Mouse (Mus musculus): Measurements from ENCODE around the gene Kif2c. TPM values are rescaled to one million over a fixed set of nuclear protein-coding genes. Genes with fewer than 3 reads are reported as not detected.

Gene Kif2c
- total RNA-seq, 2 experiments from 2014 or later, result 0.47 TPM

GRCm38 (mm10) chr4:117139217-117139612, 43.2 kb downstream of the Kif2c start:
- no peak for DNase-seq (ENCODE audit: extremely low spot score in 1 of 2, low spot score in 1 of 2)

DNA sequence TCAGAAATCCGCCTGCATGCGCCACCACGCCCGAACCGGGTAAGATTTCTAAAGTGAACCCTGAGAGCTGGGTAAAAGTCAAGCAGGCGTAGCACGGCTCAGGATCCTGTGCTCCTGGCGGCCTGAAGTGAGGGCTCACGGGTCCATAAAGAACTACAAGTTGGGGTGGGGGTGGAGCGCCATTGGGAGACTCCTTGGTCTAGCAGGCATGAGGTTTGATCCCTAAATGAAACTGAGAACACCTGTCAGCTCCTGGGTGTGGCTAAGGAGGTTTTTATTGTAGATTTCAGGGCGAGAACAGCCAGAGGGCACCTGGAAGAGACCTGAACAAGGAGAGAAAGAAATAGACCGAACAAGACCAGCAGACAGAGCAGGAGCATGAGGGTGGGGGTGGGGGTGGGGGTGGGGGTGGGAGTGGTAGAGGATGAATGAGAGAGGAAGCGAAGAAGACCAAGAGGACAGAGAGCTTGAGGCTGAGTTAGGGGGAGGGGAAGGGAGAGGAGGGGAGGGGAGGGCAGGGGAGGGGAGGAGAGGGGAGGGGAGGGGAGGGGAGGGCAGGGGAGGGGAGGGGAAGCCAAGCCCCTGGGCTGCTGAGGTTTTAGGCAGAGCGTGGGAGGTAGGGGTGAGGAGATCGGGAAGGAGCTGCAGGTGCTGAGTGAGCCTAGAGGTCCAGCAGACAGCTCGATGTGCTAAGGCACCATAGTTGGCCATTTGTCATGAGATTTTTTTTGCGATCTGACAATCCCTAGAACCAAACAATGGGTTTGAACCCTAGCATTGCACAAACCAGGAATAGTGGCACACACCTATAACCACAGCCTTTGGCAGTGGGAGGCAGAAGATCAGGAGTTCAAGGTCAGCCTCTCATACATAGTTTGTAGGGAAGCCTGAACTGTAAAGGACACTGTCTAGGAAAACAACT, 43.9 kb downstream of the Kif2c start:
- no peak for DNase-seq (ENCODE audit: extremely low spot score in 1 of 2, low spot score in 1 of 2)

GRCm38 (mm10) chr4:117136034-117136433, 46.4 kb downstream of the Kif2c start:
- no peak for DNase-seq (ENCODE audit: extremely low spot score in 1 of 2, low spot score in 1 of 2)

- no peak for DNase-seq (ENCODE audit: extremely low spot score in 1 of 2, low spot score in 1 of 2)
Measured at GRCm38 (mm10) chr4:117134601-117134995, 47.8 kb downstream of the Kif2c start.

GRCm38 (mm10) chr4:117133817-117134600, 48.4 kb downstream of the Kif2c start, which contains the start of gene Plk3:
Gene Plk3 (minus strand): TSS chr4:117133963.
- peak; percentile 91 to 93 for DNase-seq (ENCODE audit: extremely low spot score in 1 of 2, low spot score in 1 of 2)

DNA sequence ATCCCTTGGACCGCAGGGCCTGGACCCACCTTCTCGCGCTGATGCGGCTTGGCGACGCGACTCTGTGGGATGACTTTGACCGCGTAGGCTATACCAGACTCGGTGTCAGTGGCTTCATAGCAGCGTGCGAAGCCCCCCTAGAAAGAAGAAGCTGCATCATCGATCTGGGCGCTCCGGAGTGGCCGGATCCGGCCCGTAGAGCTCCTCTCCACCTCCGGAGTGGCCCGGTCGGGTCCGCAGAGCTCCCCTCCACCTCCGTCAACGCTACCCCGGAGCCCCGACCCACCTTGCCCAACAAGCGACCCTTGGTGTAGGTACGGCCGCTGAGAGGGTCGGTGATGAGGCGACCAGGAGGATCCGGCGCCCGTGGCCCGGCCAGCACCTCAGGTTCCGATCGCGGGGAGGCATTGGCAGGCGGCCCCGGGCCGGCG, 49.1 kb downstream of the Kif2c start:
- DNase-seq (ENCODE audit: extremely low spot score in 1 of 2, low spot score in 1 of 2), result no peak

DNA sequence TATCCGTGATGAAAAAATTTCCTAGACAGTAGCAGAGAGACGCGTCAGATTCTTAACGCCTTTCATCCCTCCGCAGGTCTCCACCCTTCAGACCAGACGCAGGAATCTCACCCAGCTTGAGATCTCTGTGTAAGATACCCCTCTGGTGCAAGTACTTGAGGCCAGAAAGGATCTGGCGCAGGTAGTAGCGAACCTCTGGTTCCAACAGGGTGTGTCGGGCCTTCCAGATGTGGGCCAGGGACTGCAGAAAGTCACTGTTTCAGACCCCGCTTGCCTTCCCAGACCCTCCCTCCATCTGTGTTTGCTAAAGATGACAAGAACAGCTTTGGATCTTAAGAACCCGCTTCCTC, 49.7 kb downstream of the Kif2c start:
- DNase-seq (ENCODE audit: extremely low spot score in 1 of 2, low spot score in 1 of 2), result no peak

GRCm38 (mm10) chr4:117131890-117132793, 50.3 kb downstream of the Kif2c start:
- no peak for DNase-seq (ENCODE audit: extremely low spot score in 1 of 2, low spot score in 1 of 2)

DNA sequence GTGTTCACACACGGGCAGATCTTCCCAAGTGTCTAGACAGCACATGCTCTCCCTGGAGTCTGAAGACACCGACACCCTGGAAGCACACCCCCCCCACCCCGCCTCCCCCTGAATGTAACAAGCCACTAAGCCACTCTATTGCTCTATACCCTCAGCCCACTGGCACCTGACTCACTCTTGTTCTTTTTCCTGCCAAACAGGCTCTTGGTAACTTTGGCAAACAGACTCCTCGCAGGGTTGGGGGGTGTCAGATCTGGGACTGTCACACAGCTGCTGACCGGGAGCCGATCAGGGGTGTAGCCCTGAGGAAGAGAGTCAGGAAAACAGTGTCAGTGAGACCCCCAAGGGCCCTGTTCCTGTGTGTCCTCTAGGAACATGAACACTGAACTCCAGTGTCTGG, 51.2 kb downstream of the Kif2c start:
- DNase-seq (ENCODE audit: extremely low spot score in 1 of 2, low spot score in 1 of 2), result no peak

DNA sequence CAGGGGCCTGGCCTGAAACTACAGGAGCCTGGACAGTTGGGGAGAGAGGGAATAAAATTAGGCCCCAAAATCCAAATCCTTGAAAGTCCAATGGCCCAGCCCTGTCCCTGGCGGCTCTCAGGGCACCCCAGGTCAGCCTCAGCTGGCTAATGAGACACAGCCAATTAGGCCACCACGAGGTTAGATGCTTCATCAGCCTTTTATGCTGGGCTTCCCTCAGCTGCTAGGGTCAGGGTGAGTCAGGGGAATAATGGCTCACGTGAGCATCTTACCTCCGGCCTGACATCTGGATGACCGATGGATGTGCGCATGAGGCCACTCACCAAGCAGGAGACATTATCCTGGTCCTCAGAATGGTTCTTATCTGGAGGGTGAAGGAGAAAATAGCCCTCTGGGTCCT, 51.6 kb downstream of the Kif2c start:
- no peak for DNase-seq (ENCODE audit: extremely low spot score in 1 of 2, low spot score in 1 of 2)

GRCm38 (mm10) chr4:117127991-117128686, 54.3 kb downstream of the Kif2c start:
- DNase-seq (ENCODE audit: extremely low spot score in 1 of 2, low spot score in 1 of 2), result no peak

GRCm38 (mm10) chr4:117126675-117127290, 55.7 kb downstream of the Kif2c start, which contains the start of gene Tctex1d4:
Gene Tctex1d4 (plus strand): TSS chr4:117126794.
- DNase-seq (ENCODE audit: extremely low spot score in 1 of 2, low spot score in 1 of 2), result no peak

DNA sequence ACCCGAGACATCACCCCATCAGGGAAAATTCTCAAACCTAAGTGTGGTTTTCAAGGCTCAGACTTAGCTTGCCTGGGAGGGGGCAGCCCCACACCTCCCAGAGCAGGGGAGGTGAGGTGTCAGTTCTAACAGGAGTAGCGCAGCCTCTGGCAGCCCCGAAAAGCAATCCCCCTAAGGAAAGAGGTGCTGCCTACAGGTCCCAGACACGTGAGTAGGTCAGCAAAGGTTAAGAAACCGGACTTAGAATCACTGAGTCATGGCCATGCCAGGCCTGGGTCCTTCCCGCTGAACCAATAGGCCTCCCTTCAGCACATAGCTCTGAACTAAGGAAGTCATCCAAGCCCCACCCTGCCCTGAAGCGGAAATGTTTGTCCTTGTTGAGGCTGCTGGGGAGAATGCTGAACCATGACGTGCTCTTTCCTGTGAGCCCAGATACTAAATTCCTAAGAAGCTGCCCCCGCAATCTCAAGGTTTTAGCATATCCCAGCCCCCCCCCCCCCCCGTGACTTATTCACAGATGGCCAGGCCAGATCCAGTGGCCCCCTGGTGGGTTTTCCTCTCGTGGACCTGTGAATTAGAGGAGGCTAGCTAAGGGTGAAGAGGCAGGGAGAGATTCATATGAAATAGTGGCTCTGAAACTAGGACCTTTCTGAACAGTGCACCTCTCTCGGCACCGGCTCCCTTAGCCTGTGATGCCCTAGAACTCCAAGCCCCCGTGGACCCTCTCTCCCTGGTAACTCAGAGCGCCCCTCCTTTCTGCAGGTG, 56.3 kb downstream of the Kif2c start:
- DNase-seq (ENCODE audit: extremely low spot score in 1 of 2, low spot score in 1 of 2), result no peak

DNA sequence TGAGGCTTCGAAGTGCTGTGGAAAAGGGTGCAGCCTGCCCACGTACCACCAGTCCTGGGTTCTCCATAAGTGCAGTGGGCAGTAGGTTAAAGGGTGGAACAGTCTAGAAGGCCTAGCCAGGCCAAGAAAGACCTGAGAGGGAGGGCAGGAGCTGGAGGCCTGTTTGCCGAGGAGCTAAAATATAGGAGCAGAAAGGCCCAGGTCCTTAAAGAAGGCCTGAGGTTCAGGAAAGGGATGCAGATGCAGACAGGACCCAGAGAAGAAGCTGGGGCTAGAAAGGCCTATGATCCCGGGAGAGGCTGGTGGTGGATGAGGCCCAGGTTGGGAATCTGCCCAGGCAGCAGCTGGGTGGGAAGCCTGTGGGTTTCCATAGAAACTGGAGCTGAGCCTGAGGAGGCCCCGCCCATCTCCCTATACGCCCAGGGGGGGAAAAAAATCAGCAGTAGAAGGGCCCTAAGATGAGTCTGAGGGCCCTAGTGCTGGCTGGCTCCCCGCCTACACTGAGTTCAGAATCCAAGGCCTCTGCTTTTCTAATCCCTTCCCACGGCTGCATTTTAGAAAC, 57.0 kb downstream of the Kif2c start, which contains the start of gene Btbd19:
Gene Btbd19, minus strand, starts transcription at position 378 of the 562 bp plus-strand sequence.
- peak; percentile 66 to 73 for DNase-seq (ENCODE audit: extremely low spot score in 1 of 2, low spot score in 1 of 2)

DNA sequence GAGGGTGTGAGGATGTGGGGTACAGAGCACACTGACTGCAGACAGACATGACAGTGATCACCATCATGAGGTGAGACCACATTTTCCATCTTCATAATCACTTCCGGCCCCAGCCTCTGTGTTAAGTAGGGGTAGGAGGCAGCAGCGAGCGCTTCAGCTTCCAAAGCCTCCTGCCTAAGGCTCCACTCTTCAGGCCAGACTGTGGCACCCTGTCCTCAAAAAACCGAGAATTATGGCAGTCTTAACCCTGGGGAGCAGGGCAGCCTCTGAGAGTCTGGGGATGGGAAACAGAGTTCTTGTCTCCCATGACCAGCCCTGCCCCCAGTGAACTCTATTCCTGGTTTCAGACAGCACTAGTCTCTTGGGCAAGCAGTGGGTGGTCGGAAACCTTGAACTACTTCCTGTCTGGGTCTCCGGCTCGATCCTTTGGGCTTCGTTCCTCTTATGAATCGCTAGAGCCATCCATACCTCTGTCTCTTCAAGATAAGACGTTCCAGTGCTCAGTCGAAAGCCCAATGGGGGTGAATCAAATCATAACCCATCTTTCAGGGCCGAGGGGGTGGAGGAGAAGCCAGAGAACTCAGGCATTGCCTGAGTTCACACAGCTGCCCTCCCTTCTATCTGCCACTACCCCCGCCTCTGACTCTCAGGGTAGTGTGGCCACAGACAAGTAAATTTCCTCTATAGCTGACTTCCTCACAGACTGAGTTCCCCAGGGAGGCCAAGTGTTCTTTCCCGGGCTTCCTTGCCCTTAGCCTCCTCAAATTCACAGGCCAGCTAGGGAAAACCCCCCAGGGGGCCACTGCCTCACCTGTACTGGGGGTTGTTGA, 57.7 kb downstream of the Kif2c start:
- no peak for DNase-seq (ENCODE audit: extremely low spot score in 1 of 2, low spot score in 1 of 2)

DNA sequence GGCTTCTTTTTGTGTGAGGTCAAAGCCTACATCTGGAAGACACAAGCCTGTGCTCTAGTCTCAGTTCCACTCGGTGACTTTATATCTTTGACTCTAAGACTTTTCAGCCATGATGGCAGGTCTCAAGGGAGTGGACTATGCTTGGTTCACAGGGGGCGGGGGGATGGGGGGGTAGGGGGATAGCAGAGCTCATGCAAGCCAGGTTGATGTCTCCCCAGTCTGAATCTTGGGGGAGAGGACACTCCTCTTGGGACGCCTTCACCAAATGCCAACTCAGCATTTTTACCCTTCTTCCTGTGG, 58.3 kb downstream of the Kif2c start:
- DNase-seq (ENCODE audit: extremely low spot score in 1 of 2, low spot score in 1 of 2), result no peak

GRCm38 (mm10) chr4:117123546-117124217, 58.8 kb downstream of the Kif2c start:
- no peak for DNase-seq (ENCODE audit: extremely low spot score in 1 of 2, low spot score in 1 of 2)
